Mouse (Mus musculus): ENCODE measurements at regions not wholly inside any gene's neighbourhood (a gene's known extent, or its start where the extent isn't known, plus 50 kb on each side); places are given as distances from the start of the nearest gene placed in this dataset.

- intact Hi-C loops (cut with DNase I) = no loop called here
These were observed 65.6 kb downstream of the Thap12 start for GRCm38 (mm10) chr7:98768460-98768859.

DNA sequence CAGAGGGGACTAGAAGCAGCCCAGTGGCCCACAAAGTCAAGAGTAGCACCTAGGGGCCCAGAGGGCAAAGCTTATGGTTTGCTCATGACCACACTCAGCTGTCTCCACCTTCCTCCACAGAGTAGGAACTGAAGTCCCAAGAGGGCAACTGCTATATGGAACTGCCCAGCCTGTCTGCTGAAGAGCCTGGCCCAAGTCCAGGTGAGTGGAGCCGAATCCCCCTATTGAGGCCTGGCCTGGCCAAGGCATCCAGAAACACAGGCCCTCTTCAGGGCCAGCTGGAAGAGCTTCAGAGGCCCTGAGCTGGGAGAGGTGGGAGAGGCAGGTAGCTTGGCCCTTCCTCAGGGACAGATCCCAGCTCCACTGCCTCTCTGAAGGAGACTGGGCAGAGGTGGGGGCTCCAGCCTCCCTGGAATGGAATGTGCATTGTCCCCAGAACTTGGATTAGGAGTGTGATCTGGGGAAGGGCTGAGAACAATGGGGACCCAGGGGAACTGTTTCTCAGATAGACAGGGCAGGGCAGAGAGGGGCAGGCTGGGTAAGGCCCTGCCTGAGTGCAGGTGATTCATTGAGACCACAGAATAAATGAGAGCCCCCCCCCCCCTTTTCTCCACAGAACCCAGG lies 65.7 kb upstream of the Wnt11 start:
- no peak for DNase-seq (ENCODE audit: low spot score in 2 of 2)
- intact Hi-C loops (cut with DNase I) = no loop called here

More at GRCm38 (mm10) chr7:98768460-98768859, 65.6 kb downstream of the Thap12 start:
- no peak for DNase-seq (ENCODE audit: low spot score in 2 of 2)

DNA sequence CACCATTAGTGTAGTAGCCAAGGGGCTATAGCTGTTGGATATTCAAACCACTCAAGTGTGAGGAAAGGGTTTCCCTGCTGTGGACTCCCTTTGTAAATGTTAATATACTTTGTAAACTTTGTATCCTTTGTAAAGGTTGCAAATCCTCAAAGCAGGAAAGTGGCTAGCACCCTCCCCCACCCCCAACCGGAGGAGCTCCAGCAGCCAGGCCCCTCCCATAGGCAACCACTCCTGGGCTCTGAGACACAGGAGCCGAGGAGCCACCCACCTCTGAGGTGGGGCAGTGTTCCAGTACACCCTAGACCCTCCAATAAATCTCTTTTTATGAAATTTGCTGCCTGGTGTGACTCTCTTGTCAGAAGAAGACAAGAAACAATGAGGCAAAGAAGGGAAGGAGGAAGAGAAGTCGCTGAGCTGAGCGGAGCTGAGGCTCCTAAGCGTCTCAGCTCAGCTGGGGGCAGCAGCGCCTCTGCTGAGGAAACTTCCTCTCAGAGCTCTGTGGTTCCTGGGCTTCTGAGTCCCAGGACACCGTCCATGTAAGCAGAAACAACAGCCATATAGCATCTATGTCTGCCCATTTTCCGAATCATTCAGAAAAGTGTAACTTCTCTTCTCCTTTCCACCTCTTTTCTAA lies 64.5 kb upstream of the Wnt11 start:
- DNase-seq (ENCODE audit: low spot score in 2 of 2) = no peak
- intact Hi-C loops (cut with DNase I) = no loop called here

- DNase-seq (ENCODE audit: low spot score in 2 of 2) = no peak
- intact Hi-C loops (cut with DNase I) = no loop called here
These were observed 63.7 kb upstream of the Wnt11 start for GRCm38 (mm10) chr7:98771134-98771775.

- DNase-seq (ENCODE audit: low spot score in 2 of 2) = no peak
- intact Hi-C loops (cut with DNase I) = no loop called here
These were observed 60.3 kb upstream of the Wnt11 start for GRCm38 (mm10) chr7:98774597-98774996.

DNA sequence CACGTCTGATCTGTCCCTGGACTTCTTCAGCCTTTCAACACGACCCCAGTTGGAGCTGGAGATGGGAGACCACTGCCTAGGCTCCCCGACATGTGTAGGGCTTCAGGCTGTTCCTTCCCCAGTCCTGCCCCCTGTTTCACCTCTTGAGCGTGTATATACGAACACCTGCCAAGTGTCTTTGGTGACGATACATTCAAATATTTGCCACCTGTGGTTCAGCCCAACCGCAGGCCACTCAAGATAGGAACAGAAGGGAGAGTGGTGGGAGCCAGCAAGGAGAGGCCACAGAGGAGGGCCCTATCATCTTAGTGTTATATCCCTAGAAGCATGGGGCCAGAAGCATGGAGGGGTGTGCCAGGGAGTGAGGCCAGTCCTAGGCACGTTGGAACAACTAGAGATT lies 59.9 kb upstream of the Wnt11 start:
- DNase-seq (ENCODE audit: low spot score in 2 of 2) = no peak
- intact Hi-C loops (cut with DNase I) = no loop called here

DNA sequence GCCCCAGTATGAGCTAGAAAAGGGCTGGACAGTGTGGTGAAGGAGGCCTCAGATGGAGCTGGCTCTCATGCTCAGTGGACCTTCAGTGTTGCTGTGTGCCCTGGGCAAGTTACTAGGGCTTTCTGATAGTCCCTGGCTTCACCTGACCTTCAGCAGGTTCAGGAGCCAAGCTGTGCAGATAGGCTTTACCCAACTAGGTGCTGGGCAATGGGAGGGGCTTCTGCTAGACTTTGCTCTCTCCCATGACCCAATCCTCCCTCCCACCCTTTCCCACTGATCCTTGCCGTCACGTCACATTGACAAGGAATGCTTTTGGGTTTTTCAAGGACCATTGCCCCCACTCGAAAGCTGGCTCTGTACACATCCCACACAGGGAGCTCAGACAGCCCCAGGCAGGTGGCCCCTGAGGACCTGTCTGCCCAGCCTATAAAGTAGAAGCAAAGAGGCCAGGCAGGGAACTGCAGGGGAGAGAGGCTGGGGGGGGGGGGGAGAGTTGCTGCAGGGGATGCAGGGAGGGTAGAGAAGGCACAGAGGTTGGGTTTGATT lies 57.5 kb upstream of the Wnt11 start:
- DNase-seq (ENCODE audit: low spot score in 2 of 2) = no peak
- intact Hi-C loops (cut with DNase I) = no loop called here

DNA sequence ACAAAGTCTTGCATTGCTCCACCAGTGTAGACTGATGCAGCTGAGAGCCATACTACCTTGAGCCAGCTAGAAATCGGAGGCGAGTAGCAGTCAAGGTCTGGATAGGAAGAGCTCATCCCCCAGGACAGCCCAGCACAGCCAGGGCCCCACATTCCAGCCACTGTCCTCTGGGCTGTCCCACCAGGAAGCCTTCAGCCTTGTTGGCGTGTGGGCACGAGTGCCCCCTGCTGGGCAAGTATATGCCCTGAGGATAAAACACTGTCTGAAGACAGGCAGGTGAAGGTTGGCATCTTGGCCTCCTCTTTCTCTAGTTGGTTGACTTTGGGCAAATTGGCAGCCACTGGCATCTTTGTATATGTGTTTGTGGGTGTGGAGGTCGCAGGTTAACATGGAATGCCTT lies 56.0 kb upstream of the Wnt11 start:
- intact Hi-C loops (cut with DNase I) = loop anchor here (1.0 kb wide), 1 partner anchor 36 kb away; no protein-coding TSS in a partner anchor

DNA sequence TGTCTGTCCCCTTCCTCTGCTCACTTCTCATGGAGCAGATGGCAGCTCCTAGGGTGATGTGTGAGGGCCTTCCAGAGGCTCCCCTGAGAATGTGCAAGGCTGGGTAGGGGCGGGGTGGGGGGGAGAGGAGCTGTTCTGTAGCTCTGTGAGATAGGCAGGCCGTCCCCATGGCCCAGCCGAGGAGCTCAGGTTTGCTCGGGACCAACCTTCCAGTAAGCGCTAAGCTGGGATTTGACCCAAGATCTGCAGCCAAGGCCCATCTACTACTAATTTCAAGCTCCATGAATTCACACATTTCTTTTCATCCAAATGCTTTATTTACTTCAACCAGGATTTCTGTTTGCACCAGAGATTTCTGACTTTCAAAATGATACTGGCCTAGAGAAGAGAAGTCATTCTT lies 51.4 kb upstream of the Wnt11 start:
- no peak for DNase-seq (ENCODE audit: low spot score in 2 of 2)
- intact Hi-C loops (cut with DNase I) = no loop called here

More for the DNA sequence above, 56.0 kb upstream of the Wnt11 start:
- peak; percentile 63 to 68 for DNase-seq (ENCODE audit: low spot score in 2 of 2)

DNA sequence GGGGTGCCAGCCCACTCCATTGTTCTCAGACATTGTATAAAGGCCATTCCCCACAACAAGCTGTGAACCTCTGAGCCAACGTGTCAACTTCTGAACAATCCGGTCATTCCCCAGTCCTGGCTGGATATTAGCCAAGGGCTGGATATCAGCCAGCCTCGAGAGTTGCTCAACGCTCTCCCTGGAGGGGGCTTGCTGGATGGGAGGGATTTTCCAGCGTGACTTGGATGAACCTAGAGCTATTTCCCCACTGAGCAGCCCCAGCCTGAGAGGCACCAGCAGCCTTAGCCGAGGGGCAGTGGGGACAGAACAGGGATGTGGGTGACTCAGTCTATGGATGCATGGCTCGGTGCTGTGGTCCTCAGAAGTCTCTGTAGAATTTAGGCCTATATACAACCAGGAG lies 51.0 kb upstream of the Wnt11 start:
- intact Hi-C loops (cut with DNase I) = no loop called here
- peak in 1 of 2 experiments; percentile 23 for DNase-seq (ENCODE audit: low spot score in 2 of 2)

- no peak for DNase-seq (ENCODE audit: low spot score in 2 of 2)
These were observed 50.5 kb upstream of the Wnt11 start for GRCm38 (mm10) chr7:98784369-98784931.

More at GRCm38 (mm10) chr7:98784369-98784931, 50.5 kb upstream of the Wnt11 start:
- intact Hi-C loops (cut with DNase I) = no loop called here

Data from left cerebral cortex, postnatal 25 days (tissue).